Mouse (Mus musculus) myocyte (in vitro differentiated cells): ENCODE results near the gene Rgcc. TPM values are rescaled to one million over a fixed set of nuclear protein-coding genes. Genes with fewer than 3 reads are reported as not detected.

Source experiments
- H3K27me3 ChIP-seq: one replicate; pipeline ENCODE4 v1.6.1; 2011; ENCODE audit not compliant: control insufficient read depth, insufficient read depth, insufficient read length
- H3K36me3 ChIP-seq: one replicate; pipeline ENCODE4 v1.6.1; 2011; ENCODE audit not compliant: control insufficient read depth, insufficient read depth
- H3K4me2 ChIP-seq: one replicate; pipeline ENCODE4 v1.6.1; 2011; ENCODE audit warnings: low read depth, control low read depth
- H3K4me3 ChIP-seq: one replicate; pipeline ENCODE4 v1.5.1; 2011; ENCODE audit warnings: mild to moderate bottlenecking, control low read depth, moderate library complexity
- H3K79me2 ChIP-seq: one replicate; pipeline ENCODE4 v1.6.1; 2011; ENCODE audit not compliant: control insufficient read depth, insufficient read depth
- H3ac ChIP-seq: one replicate; pipeline ENCODE4 v1.6.1; 2011; ENCODE audit not compliant: control insufficient read depth, insufficient read length
- CEBPB ChIP-seq: IDR thresholded peaks from 2 replicates; pipeline ENCODE4 v1.6.1; 2011; ENCODE audit warnings: mild to moderate bottlenecking, moderate library complexity; ENCODE audit not compliant: poor library complexity, insufficient read depth, severe bottlenecking
- E2F4 ChIP-seq: IDR thresholded peaks from one replicate; pipeline ENCODE4 v1.6.1; 2011; ENCODE audit warnings: mild to moderate bottlenecking, control low read depth, moderate library complexity; ENCODE audit not compliant: insufficient read depth
- MAX ChIP-seq: IDR thresholded peaks from one replicate; pipeline ENCODE4 v1.6.1; 2011; ENCODE audit warnings: low read depth, mild to moderate bottlenecking, control low read depth
- MYOD1 ChIP-seq, 3 experiments: IDR thresholded peaks; one replicate each; pipeline ENCODE4 v1.6.1; 2011; ENCODE audit warnings: control low read depth in 2 of 3, low read depth in 2 of 3, mild to moderate bottlenecking in 2 of 3, moderate library complexity in 1 of 3; ENCODE audit not compliant: insufficient read length in 2 of 3, control insufficient read depth in 1 of 3
- MYOG ChIP-seq, 3 experiments: IDR thresholded peaks; one replicate each; pipeline ENCODE4 v1.6.1; 2011; ENCODE audit warnings: control low read depth in 2 of 3, low read depth in 2 of 3, mild to moderate bottlenecking in 2 of 3; ENCODE audit not compliant: insufficient read length in 2 of 3, control insufficient read depth in 1 of 3, insufficient read depth in 1 of 3
- POLR2A ChIP-seq: IDR thresholded peaks from one replicate; pipeline ENCODE4 v1.6.1; 2011; ENCODE audit warnings: low read depth, mild to moderate bottlenecking, control low read depth, moderate library complexity; ENCODE audit not compliant: insufficient read length
- POLR2AphosphoS2 ChIP-seq: IDR thresholded peaks from one replicate; pipeline ENCODE4 v1.6.1; 2011; ENCODE audit warnings: low read depth, control low read depth; ENCODE audit not compliant: insufficient read length
- REST ChIP-seq: IDR thresholded peaks from one replicate; pipeline ENCODE4 v1.6.1; 2011; ENCODE audit warnings: mild to moderate bottlenecking, control low read depth, moderate library complexity; ENCODE audit not compliant: insufficient read depth, insufficient read length
- SRF ChIP-seq: IDR thresholded peaks from one replicate; pipeline ENCODE4 v1.6.1; 2011; ENCODE audit warnings: low read depth; ENCODE audit not compliant: control insufficient read depth, insufficient read length
- TCF12 ChIP-seq: IDR thresholded peaks from one replicate; pipeline ENCODE4 v1.6.1; 2011; ENCODE audit warnings: mild to moderate bottlenecking, control low read depth; ENCODE audit not compliant: poor library complexity, insufficient read depth, severe bottlenecking
- TCF3 ChIP-seq: IDR thresholded peaks from one replicate; pipeline ENCODE4 v1.6.1; 2011; ENCODE audit warnings: low read depth, control low read depth; ENCODE audit not compliant: insufficient read length
- USF1 ChIP-seq: IDR thresholded peaks from one replicate; pipeline ENCODE4 v1.6.1; 2011; ENCODE audit warnings: low read depth, mild to moderate bottlenecking, control low read depth, moderate library complexity
- polyA plus RNA-seq: library from polyadenylated mRNA; unstranded; fragments of >200 nt; fragmentation: generic; extraction: Trizol; gene quantifications from one replicate; pipeline ENCODE4 v1.2.1, GENCODE M21; 2012; ENCODE audit warnings: missing spikeins

Gene Rgcc
- polyA plus RNA-seq, 1 experiment: 6.0 TPM

- no peak for TF ChIP-seq MYOG (IDR thresholded peaks at IDR 0.05; ENCODE audit: control insufficient read depth in 1 of 3, insufficient read depth in 1 of 3, insufficient read length in 2 of 3, low read depth in 2 of 3)
- no peak for TF ChIP-seq MYOD1 (IDR thresholded peaks at IDR 0.05; ENCODE audit: control insufficient read depth in 1 of 3, insufficient read length in 2 of 3, low read depth in 2 of 3)
- TF ChIP-seq SRF: no peak
- TF ChIP-seq CEBPB: no peak
- no peak for TF ChIP-seq MAX
- no peak for TF ChIP-seq REST
- TF ChIP-seq TCF12: no peak
- TF ChIP-seq POLR2AphosphoS2: no peak
- TF ChIP-seq POLR2A: no peak
- no peak for TF ChIP-seq TCF3
- no peak for TF ChIP-seq USF1
- TF ChIP-seq E2F4: no peak
- no peak overlapping the region for H3K4me2 ChIP-seq
- H3K79me2 ChIP-seq: no peaks in the 10 kb centered on the region
- no peak overlapping the region for H3ac ChIP-seq
- H3K4me3 ChIP-seq: no peak overlapping the region
- H3K36me3 ChIP-seq: no peaks in the 10 kb centered on the region
- H3K27me3 ChIP-seq: no peaks in the 10 kb centered on the region
These were observed 28.5 kb downstream of the Rgcc start for GRCm38 (mm10) chr14:79272991-79273390.

- no peak overlapping the region for H3ac ChIP-seq
- no peak for TF ChIP-seq REST
- no peak for TF ChIP-seq POLR2AphosphoS2
- TF ChIP-seq TCF12: no peak
- no peak for TF ChIP-seq E2F4
- no peak for TF ChIP-seq MYOG (IDR thresholded peaks at IDR 0.05; ENCODE audit: control insufficient read depth in 1 of 3, insufficient read depth in 1 of 3, insufficient read length in 2 of 3, low read depth in 2 of 3)
- TF ChIP-seq USF1: no peak
- no peak for TF ChIP-seq TCF3
- TF ChIP-seq CEBPB: no peak
- TF ChIP-seq MAX: no peak
- no peak for TF ChIP-seq MYOD1 (IDR thresholded peaks at IDR 0.05; ENCODE audit: control insufficient read depth in 1 of 3, insufficient read length in 2 of 3, low read depth in 2 of 3)
- H3K4me2 ChIP-seq: no peak overlapping the region
- H3K36me3 ChIP-seq: no peaks in the 10 kb centered on the region
- H3K4me3 ChIP-seq: no peak overlapping the region
- no peaks in the 10 kb centered on the region for H3K79me2 ChIP-seq
- no peaks in the 10 kb centered on the region for H3K27me3 ChIP-seq
These were observed 29.2 kb downstream of the Rgcc start for GRCm38 (mm10) chr14:79272188-79272694.

- no peaks in the 10 kb centered on the region for H3K27me3 ChIP-seq
- H3K4me2 ChIP-seq: no peak overlapping the region
- H3K79me2 ChIP-seq: no peaks in the 10 kb centered on the region
- H3K4me3 ChIP-seq: no peak overlapping the region
- no peak overlapping the region for H3ac ChIP-seq
- no peak for TF ChIP-seq CEBPB
- TF ChIP-seq E2F4: no peak
- no peak for TF ChIP-seq USF1
- TF ChIP-seq MYOD1 (IDR thresholded peaks at IDR 0.05; ENCODE audit: control insufficient read depth in 1 of 3, insufficient read length in 2 of 3, low read depth in 2 of 3): no peak
- no peak for TF ChIP-seq POLR2AphosphoS2
- no peak for TF ChIP-seq SRF
- TF ChIP-seq REST: no peak
- no peak for TF ChIP-seq TCF12
- no peak for TF ChIP-seq MAX
- H3K36me3 ChIP-seq: no peaks in the 10 kb centered on the region
These were observed 31.9 kb downstream of the Rgcc start for GRCm38 (mm10) chr14:79269551-79269950.

- no peaks in the 10 kb centered on the region for H3K27me3 ChIP-seq
- H3K4me2 ChIP-seq: no peak overlapping the region
- no peaks in the 10 kb centered on the region for H3K79me2 ChIP-seq
- H3K4me3 ChIP-seq: no peak overlapping the region
- TF ChIP-seq MYOG (IDR thresholded peaks at IDR 0.05; ENCODE audit: control insufficient read depth in 1 of 3, insufficient read depth in 1 of 3, insufficient read length in 2 of 3, low read depth in 2 of 3): peak in 1 of 3 experiments; percentile 26
- TF ChIP-seq POLR2A: no peak
- TF ChIP-seq MYOD1 (IDR thresholded peaks at IDR 0.05; ENCODE audit: control insufficient read depth in 1 of 3, insufficient read length in 2 of 3, low read depth in 2 of 3): peak in 2 of 3 experiments; percentile 19 to 34
- no peak for TF ChIP-seq CEBPB
- TF ChIP-seq POLR2AphosphoS2: no peak
- H3K36me3 ChIP-seq: no peaks in the 10 kb centered on the region
- no peak overlapping the region for H3ac ChIP-seq
These were observed 33.6 kb downstream of the Rgcc start for GRCm38 (mm10) chr14:79267878-79268277.

DNA sequence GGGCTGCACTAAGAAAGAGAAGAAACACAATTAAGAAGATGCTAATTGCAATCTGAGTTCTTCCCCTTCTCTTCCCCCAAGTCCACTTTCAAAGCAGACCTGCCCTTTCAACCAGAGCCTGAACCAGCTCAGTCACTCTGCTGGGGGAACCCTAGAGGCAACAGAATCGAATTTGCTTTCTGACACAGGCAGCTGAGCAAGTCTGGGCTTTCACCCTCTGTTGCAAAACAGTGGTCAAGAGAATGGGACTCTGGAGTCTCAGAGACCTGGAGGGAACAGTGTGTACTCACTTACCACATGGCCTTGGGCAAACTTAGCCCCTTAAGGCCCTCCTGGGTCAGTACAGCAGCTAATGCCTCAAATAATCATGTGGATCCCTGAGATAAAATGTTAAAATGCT lies 34.1 kb downstream of the Rgcc start:
- Histone ChIP-seq H3K36me3 (no peaks in the 10 kb centered on the region), H3K79me2 (no peaks in the 10 kb centered on the region)

More for the DNA sequence above, 34.1 kb downstream of the Rgcc start:
- no peaks in the 10 kb centered on the region for H3K27me3 ChIP-seq
- H3K4me2 ChIP-seq: no peak overlapping the region
- no peak overlapping the region for H3K4me3 ChIP-seq
- no peak overlapping the region for H3ac ChIP-seq
- no peak for TF ChIP-seq MAX
- no peak for TF ChIP-seq SRF
- no peak for TF ChIP-seq TCF3
- TF ChIP-seq MYOD1 (IDR thresholded peaks at IDR 0.05; ENCODE audit: control insufficient read depth in 1 of 3, insufficient read length in 2 of 3, low read depth in 2 of 3): no peak
- TF ChIP-seq MYOG (IDR thresholded peaks at IDR 0.05; ENCODE audit: control insufficient read depth in 1 of 3, insufficient read depth in 1 of 3, insufficient read length in 2 of 3, low read depth in 2 of 3): no peak
- TF ChIP-seq POLR2A: no peak
- no peak for TF ChIP-seq TCF12
- no peak for TF ChIP-seq E2F4
- TF ChIP-seq USF1: no peak
- TF ChIP-seq REST: no peak
- TF ChIP-seq POLR2AphosphoS2: no peak
- TF ChIP-seq CEBPB: no peak
